Mouse (Mus musculus) cerebellum, postnatal 4 days (tissue): Measurements from ENCODE around the gene Slc2a6.

Source experiments
- DNase-seq, 2 experiments: peaks; one replicate each; pipeline ENCODE4 v3.0.0; 2022; ENCODE audit warnings: low spot score in 2 of 2, mixed read lengths in 1 of 2

The Slc2a6 gene

GRCm38 (mm10) chr2:27027618-27028436, at the start of gene Slc2a6:
TSS of gene Slc2a6 (minus strand) at chr2:27027998.
- DNase-seq: peak; percentile 59 to 79

GRCm38 (mm10) chr2:27075485-27075884, 47.7 kb upstream of the Slc2a6 start:
- peak in 1 of 2 experiments; percentile 50 for DNase-seq

GRCm38 (mm10) chr2:27074804-27075203, 47.0 kb upstream of the Slc2a6 start:
- no peak for DNase-seq

- DNase-seq: no peak
Measured at GRCm38 (mm10) chr2:27073407-27073806, 45.6 kb upstream of the Slc2a6 start.

GRCm38 (mm10) chr2:27071978-27072377, 44.2 kb upstream of the Slc2a6 start, which contains the start of gene Mymk:
TSS of gene Mymk (minus strand) at chr2:27072179.
- DNase-seq: no peak

- peak; percentile 56 to 65 for DNase-seq
Measured at GRCm38 (mm10) chr2:27071137-27071536, 43.3 kb upstream of the Slc2a6 start.

- no peak for DNase-seq
Measured at GRCm38 (mm10) chr2:27070247-27070813, 42.5 kb upstream of the Slc2a6 start.

- no peak for DNase-seq
Measured at GRCm38 (mm10) chr2:27069646-27070045, 41.8 kb upstream of the Slc2a6 start.

GRCm38 (mm10) chr2:27067996-27068395, 40.2 kb upstream of the Slc2a6 start:
- DNase-seq: no peak

- no peak for DNase-seq
Measured at GRCm38 (mm10) chr2:27067124-27067523, 39.3 kb upstream of the Slc2a6 start.

- no peak for DNase-seq
Measured at GRCm38 (mm10) chr2:27059187-27059586, 31.4 kb upstream of the Slc2a6 start.

- no peak for DNase-seq
Measured at GRCm38 (mm10) chr2:27058751-27059150, 31.0 kb upstream of the Slc2a6 start.

GRCm38 (mm10) chr2:27058251-27058650, 30.5 kb upstream of the Slc2a6 start:
- no peak for DNase-seq

- no peak for DNase-seq
Measured at GRCm38 (mm10) chr2:27049408-27049807, 21.6 kb upstream of the Slc2a6 start.

- no peak for DNase-seq
Measured at GRCm38 (mm10) chr2:27045979-27046770, 18.4 kb upstream of the Slc2a6 start.

- no peak for DNase-seq
Measured at GRCm38 (mm10) chr2:27044641-27045040, 16.8 kb upstream of the Slc2a6 start.

GRCm38 (mm10) chr2:27044166-27044565, 16.4 kb upstream of the Slc2a6 start:
- no peak for DNase-seq

GRCm38 (mm10) chr2:27043461-27043860, 15.7 kb upstream of the Slc2a6 start:
- peak; percentile 77 to 89 for DNase-seq

GRCm38 (mm10) chr2:27042131-27042844, 14.5 kb upstream of the Slc2a6 start:
- DNase-seq: no peak

- DNase-seq: no peak
Measured at GRCm38 (mm10) chr2:27039286-27039685, 11.5 kb upstream of the Slc2a6 start.

GRCm38 (mm10) chr2:27038596-27038995, 10.8 kb upstream of the Slc2a6 start:
- peak; percentile 66 to 86 for DNase-seq

GRCm38 (mm10) chr2:27037008-27037407, 9.2 kb upstream of the Slc2a6 start:
- DNase-seq: no peak
